Mouse (Mus musculus) forebrain, postnatal 0 days (tissue): ENCODE measurements at regions not wholly inside any gene's neighbourhood (a gene's known extent, or its start where the extent isn't known, plus 50 kb on each side); places are given as distances from the start of the nearest gene placed in this dataset.

Experiments used
- ATAC-seq: fragments of 200-750 bp; cut with Nextera tagmentation; 2 replicates; pipeline ENCODE4 v1.8.0; 2017; ENCODE audit warnings: mild to moderate bottlenecking, moderate library complexity
- DNase-seq: peaks from one replicate; pipeline ENCODE4 v3.0.0-alpha.2; 2015
- H3K27ac ChIP-seq: fragments of 300-500 bp; sonication (generic); 2 replicates; pipeline ENCODE4 v1.5.1; 2014; ENCODE audit warnings: low read depth, mild to moderate bottlenecking, antibody characterized with exemption, low read length, moderate library complexity, mixed read lengths
- H3K27me3 ChIP-seq: fragments of 300-500 bp; sonication (generic); 2 replicates; pipeline ENCODE4 v1.6.1; 2014; ENCODE audit warnings: mild to moderate bottlenecking, low read length, mixed read lengths; ENCODE audit not compliant: insufficient read depth
- H3K36me3 ChIP-seq: fragments of 300-500 bp; sonication (generic); 2 replicates; pipeline ENCODE4 v1.6.1; 2014; ENCODE audit warnings: mild to moderate bottlenecking, moderate library complexity; ENCODE audit not compliant: insufficient read depth
- H3K4me1 ChIP-seq: fragments of 300-500 bp; sonication (generic); 2 replicates; pipeline ENCODE4 v1.6.1; 2014; ENCODE audit warnings: antibody characterized with exemption; ENCODE audit not compliant: insufficient read depth
- H3K4me2 ChIP-seq: fragments of 300-500 bp; sonication (generic); 2 replicates; pipeline ENCODE4 v1.6.1; 2014; ENCODE audit warnings: low read depth, mild to moderate bottlenecking, moderate library complexity
- H3K4me3 ChIP-seq: fragments of 300-500 bp; sonication (generic); 2 replicates; pipeline ENCODE4 v1.5.1; 2014; ENCODE audit warnings: low read depth, low read length, mixed read lengths
- H3K9ac ChIP-seq: fragments of 300-500 bp; sonication (generic); 2 replicates; pipeline ENCODE4 v1.6.1; 2014; ENCODE audit warnings: mild to moderate bottlenecking
- H3K9me3 ChIP-seq: fragments of 300-500 bp; sonication (generic); 2 replicates; pipeline ENCODE4 v1.6.1; 2016; ENCODE audit warnings: low read length
- CTCF ChIP-seq: sonication (generic); IDR thresholded peaks from 2 replicates; pipeline ENCODE4 v1.5.1; 2016; ENCODE audit warnings: antibody characterized with exemption, control low read depth, low read depth
- WGBS: fragments of 180-500 bp; shearing (Covaris S2); extraction: QIAGEN DNeasy Blood & Tissue Kit; methylation state at CpG from one replicate; pipeline ENCODE4 v1.1.7; 2014; 5-methylcytosine and 5-hydroxymethylcytosine counted together
- microRNA-seq, 2 experiments: library from miRNA; unstranded; fragments of <30 nt; microRNA quantifications; one replicate each; pipeline ENCODE4; 2016

DNA sequence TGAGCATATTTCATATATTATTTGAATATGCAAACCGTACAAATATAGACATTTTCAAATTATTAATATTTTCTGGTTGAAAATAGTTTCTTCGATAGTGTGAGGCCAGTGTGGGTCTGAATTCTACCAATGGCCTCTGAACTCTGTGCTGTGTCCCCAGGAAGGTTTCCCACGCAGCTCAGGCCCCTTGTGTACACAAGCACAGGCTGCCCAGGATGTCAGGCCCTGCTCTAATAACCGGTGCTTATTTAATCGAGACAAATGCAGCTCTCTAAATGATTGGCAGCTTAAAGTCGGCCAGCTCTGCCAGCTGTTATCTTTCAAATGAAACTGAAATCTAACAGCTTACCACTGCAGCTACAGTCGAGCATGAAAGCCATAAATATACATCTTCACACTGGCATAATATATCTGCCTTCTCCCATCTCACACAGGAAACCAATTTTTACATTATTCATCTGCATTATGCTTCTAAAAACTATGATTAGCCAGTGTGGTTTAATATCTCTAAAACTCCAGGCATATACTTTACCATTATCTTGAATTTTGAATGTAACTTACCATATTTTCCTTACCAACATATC is 400.5 kb upstream of the Pabpc4l start:
- Histone ChIP-seq H3K36me3 (no peaks in the 10 kb centered on the region), H3K27me3 (no peaks in the 10 kb centered on the region), H3K9me3 (no peaks in the 10 kb centered on the region), H3K4me3 (no peak overlapping the region), H3K4me2 (no peak overlapping the region), H3K4me1 (no peaks in the 10 kb centered on the region), H3K9ac (no peak overlapping the region), H3K27ac (no peak overlapping the region)
- no peak for TF ChIP-seq CTCF
- DNase-seq, result peak; percentile 1
- ATAC-seq, result no peak
- 41% methylated on average over 7 of the region's 7 CpGs for WGBS

DNA sequence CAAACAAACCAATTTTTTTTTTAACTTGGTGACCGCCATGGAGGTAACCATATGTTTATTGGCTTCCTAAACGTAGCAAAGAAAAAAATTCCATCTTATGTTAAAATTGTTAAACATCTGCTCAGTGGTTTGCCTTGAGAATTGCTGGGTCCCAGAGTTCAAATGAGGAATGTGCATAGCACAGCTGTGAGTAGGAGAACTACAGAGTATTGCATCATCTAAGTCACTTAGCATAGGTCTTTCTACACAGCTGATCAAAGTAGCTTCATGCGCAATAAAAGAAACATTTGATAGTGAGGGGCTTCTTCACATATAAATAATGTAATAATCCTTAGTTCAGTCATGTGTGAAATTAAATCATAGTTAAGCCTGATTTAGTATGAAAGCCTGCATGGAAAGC is 380.7 kb upstream of the Pabpc4l start:
- Histone ChIP-seq H3K9me3 (no peaks in the 10 kb centered on the region), H3K4me1 (no peaks in the 10 kb centered on the region), H3K27me3 (no peaks in the 10 kb centered on the region), H3K9ac (no peak overlapping the region), H3K4me2 (no peak overlapping the region), H3K36me3 (no peaks in the 10 kb centered on the region), H3K27ac (no peak overlapping the region), H3K4me3 (no peak overlapping the region)
- ATAC-seq (no peak), DNase-seq (no peak)
- TF ChIP-seq CTCF, result no peak
- 86% methylated on average over 3 of the region's 3 CpGs for WGBS

Small RNA genes lying in the stretch of these regions (microRNA-seq; reads per million reads assigned to microRNA genes)
- 0 reads per million in 2 experiments for gene Mir6379
